Mouse (Mus musculus) ES-Bruce4 (cell line): ENCODE results near the gene Tmem101.

Experiments
- CTCF ChIP-seq: IDR thresholded peaks from one replicate; pipeline ENCODE4 v1.8.1; 2011; ENCODE audit warnings: low read depth, low read length
- POLR2A ChIP-seq: IDR thresholded peaks from one replicate; pipeline ENCODE4 v1.8.1; 2011; ENCODE audit warnings: low read length; ENCODE audit not compliant: insufficient read depth

DNA sequence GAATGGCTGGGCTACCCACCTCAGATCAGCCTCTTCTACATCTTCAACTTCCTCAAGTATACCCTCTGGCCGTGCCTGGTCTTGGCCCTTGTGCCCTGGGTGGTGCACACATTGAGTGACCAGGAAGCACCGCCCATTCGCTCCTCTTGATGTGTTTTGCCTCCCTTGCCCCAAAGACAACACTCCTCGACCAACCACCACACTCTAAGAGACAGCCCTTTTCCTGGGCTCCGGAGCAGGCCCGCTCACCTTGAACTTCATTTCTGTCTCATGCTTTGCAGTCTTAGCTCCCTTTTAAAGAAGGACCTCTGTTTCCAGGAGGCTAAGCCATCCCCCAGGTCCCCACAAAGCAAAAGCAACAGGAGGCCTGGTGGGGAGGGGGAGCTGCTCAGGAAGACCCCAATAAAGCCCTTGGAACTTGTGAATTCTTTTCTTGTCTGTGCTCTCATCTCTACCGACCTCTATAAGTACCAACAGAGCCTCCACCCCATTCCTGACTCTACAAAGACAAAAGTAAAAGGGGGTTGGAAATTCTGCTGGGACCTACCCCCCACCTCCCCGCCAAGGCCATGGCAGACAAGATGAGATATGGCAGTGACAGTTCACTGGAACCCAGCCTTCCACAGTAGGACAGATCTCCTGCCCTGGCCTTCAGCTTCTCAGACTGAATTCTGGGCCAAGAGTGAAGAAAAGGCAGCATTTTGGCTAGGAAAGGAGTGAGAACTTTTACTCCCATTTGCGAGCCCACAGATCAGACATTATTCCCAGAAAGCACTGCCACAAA, 37.6 kb upstream of the Tmem101 start:
- TF ChIP-seq CTCF = no peak
- no peak for TF ChIP-seq POLR2A
